Mouse (Mus musculus): Measurements from ENCODE around the gene Fbxl8. TPM values are rescaled to one million over a fixed set of nuclear protein-coding genes. Genes with fewer than 3 reads are reported as not detected.

Fbxl8 gene
- polyA plus RNA-seq, 1 experiment from 2014 or later = 0.50 TPM

GRCm38 (mm10) chr8:105304325-105305210 is 40.1 kb downstream of the Fbxl8 start:
- DNase-seq (ENCODE audit: low spot score) = peak; percentile 20
- peaks cover 82% of the 10 kb centered on the region for H3K36me3 ChIP-seq (ENCODE audit: control insufficient read depth, insufficient read depth, low read length)
- WGBS = 67% methylated on average over 9 of the region's 9 CpGs

GRCm38 (mm10) chr8:105305211-105306145 is 41.0 kb downstream of the Fbxl8 start, which contains the start of gene Elmo3:
Elmo3 (plus strand) TSS chr8:105305601.
- H3K27ac ChIP-seq (ENCODE audit: low read depth, low read length) = peak within 1 kb of the TSS; percentile 5; the same call in 1 of the 2 replicates
- ATAC-seq (peak; percentile 33), DNase-seq (ENCODE audit: low spot score) (peak; percentile 21)
- 0 out of 2 replicates have a peak, but pooled peaks cover 3% of the 10 kb centered on the region for H3K4me1 ChIP-seq (ENCODE audit: control insufficient read depth, insufficient read depth, low read length)
- H3K9me3 ChIP-seq (replicated peaks; ENCODE audit: control insufficient read depth, low read length) = no peaks in the 10 kb centered on the region
- H3K4me2 ChIP-seq (ENCODE audit: low read length) = peak within 1 kb of the TSS; percentile 36
- H3K4me3 ChIP-seq (ENCODE audit: low read depth, low read length) = no peak within 1 kb of the TSS
- H3K27me3 ChIP-seq (replicated peaks; ENCODE audit: control insufficient read depth, insufficient read depth, low read length) = no peaks in the 10 kb centered on the region
- H3K36me3 ChIP-seq (ENCODE audit: control insufficient read depth, insufficient read depth, low read length) = peaks cover 76% of the 10 kb centered on the region
- 11% methylated on average over 24 of the region's 30 CpGs for WGBS
- peak within 1 kb of the TSS; percentile 46 for H3K9ac ChIP-seq (ENCODE audit: low read length)

More at GRCm38 (mm10) chr8:105304325-105305210, 40.1 kb downstream of the Fbxl8 start:
- Histone ChIP-seq H3K4me2 (ENCODE audit: low read length) (no peak overlapping the region), H3K27me3 (replicated peaks; ENCODE audit: control insufficient read depth, insufficient read depth, low read length) (no peaks in the 10 kb centered on the region), H3K4me3 (ENCODE audit: low read depth, low read length) (no peak overlapping the region), H3K27ac (ENCODE audit: low read depth, low read length) (peak overlapping the region; percentile 5; the same call in 1 of the 2 replicates), H3K9me3 (replicated peaks; ENCODE audit: control insufficient read depth, low read length) (no peaks in the 10 kb centered on the region), H3K4me1 (ENCODE audit: control insufficient read depth, insufficient read depth, low read length) (0 out of 2 replicates have a peak, but pooled peaks cover 3% of the 10 kb centered on the region), H3K9ac (ENCODE audit: low read length) (no peak overlapping the region)
- ATAC-seq = peak; percentile 12

- Histone ChIP-seq H3K9ac (ENCODE audit: low read length) (no peak overlapping the region; the same call in 1 of the 2 replicates), H3K36me3 (ENCODE audit: control insufficient read depth, insufficient read depth, low read length) (peaks cover 69% of the 10 kb centered on the region), H3K4me2 (ENCODE audit: low read length) (peak overlapping the region; percentile 36), H3K27ac (ENCODE audit: low read depth, low read length) (no peak overlapping the region), H3K9me3 (replicated peaks; ENCODE audit: control insufficient read depth, low read length) (no peaks in the 10 kb centered on the region), H3K27me3 (replicated peaks; ENCODE audit: control insufficient read depth, insufficient read depth, low read length) (no peaks in the 10 kb centered on the region), H3K4me3 (ENCODE audit: low read depth, low read length) (no peak overlapping the region), H3K4me1 (ENCODE audit: control insufficient read depth, insufficient read depth, low read length) (0 out of 2 replicates have a peak, but pooled peaks cover 3% of the 10 kb centered on the region)
- 74% methylated on average over 5 of the region's 5 CpGs for WGBS
- ATAC-seq (0 out of 2 replicates have a peak, but pooled peaks have one; percentile 6), DNase-seq (ENCODE audit: low spot score) (no peak)
Observed at GRCm38 (mm10) chr8:105306146-105306691, 41.8 kb downstream of the Fbxl8 start.

GRCm38 (mm10) chr8:105307670-105308069 is 43.2 kb downstream of the Fbxl8 start:
- Histone ChIP-seq H3K36me3 (ENCODE audit: control insufficient read depth, insufficient read depth, low read length) (peaks cover 66% of the 10 kb centered on the region), H3K9me3 (replicated peaks; ENCODE audit: control insufficient read depth, low read length) (no peaks in the 10 kb centered on the region)

GRCm38 (mm10) chr8:105308428-105308827 is 44.0 kb downstream of the Fbxl8 start:
- Histone ChIP-seq H3K36me3 (ENCODE audit: control insufficient read depth, insufficient read depth, low read length) (peaks cover 66% of the 10 kb centered on the region), H3K27ac (ENCODE audit: low read depth, low read length) (no peak overlapping the region), H3K9ac (ENCODE audit: low read length) (no peak overlapping the region), H3K4me2 (ENCODE audit: low read length) (no peak overlapping the region), H3K4me3 (ENCODE audit: low read depth, low read length) (no peak overlapping the region), H3K4me1 (ENCODE audit: control insufficient read depth, insufficient read depth, low read length) (0 out of 2 replicates have a peak, but pooled peaks cover 3% of the 10 kb centered on the region), H3K9me3 (replicated peaks; ENCODE audit: control insufficient read depth, low read length) (no peaks in the 10 kb centered on the region), H3K27me3 (replicated peaks; ENCODE audit: control insufficient read depth, insufficient read depth, low read length) (no peaks in the 10 kb centered on the region)
- DNase-seq (ENCODE audit: low spot score) = no peak
- ATAC-seq = no peak
- WGBS = 96% methylated on average over 10 of the region's 10 CpGs

More at GRCm38 (mm10) chr8:105307670-105308069, 43.2 kb downstream of the Fbxl8 start:
- Histone ChIP-seq H3K4me2 (ENCODE audit: low read length) (no peak overlapping the region), H3K4me1 (ENCODE audit: control insufficient read depth, insufficient read depth, low read length) (0 out of 2 replicates have a peak, but pooled peaks cover 3% of the 10 kb centered on the region), H3K27ac (ENCODE audit: low read depth, low read length) (no peak overlapping the region), H3K4me3 (ENCODE audit: low read depth, low read length) (no peak overlapping the region), H3K27me3 (replicated peaks; ENCODE audit: control insufficient read depth, insufficient read depth, low read length) (no peaks in the 10 kb centered on the region), H3K9ac (ENCODE audit: low read length) (no peak overlapping the region)
- ATAC-seq = no peak
- 95% methylated on average over 13 of the region's 13 CpGs for WGBS
- DNase-seq (ENCODE audit: low spot score) = no peak

- DNase-seq (ENCODE audit: low spot score) (no peak), ATAC-seq (no peak)
- H3K4me1 ChIP-seq (ENCODE audit: control insufficient read depth, insufficient read depth, low read length) = 0 out of 2 replicates have a peak, but pooled peaks cover 3% of the 10 kb centered on the region
- no peak overlapping the region for H3K27ac ChIP-seq (ENCODE audit: low read depth, low read length)
- H3K4me3 ChIP-seq (ENCODE audit: low read depth, low read length) = no peak overlapping the region
- no peaks in the 10 kb centered on the region for H3K27me3 ChIP-seq (replicated peaks; ENCODE audit: control insufficient read depth, insufficient read depth, low read length)
- no peaks in the 10 kb centered on the region for H3K9me3 ChIP-seq (replicated peaks; ENCODE audit: control insufficient read depth, low read length)
- H3K36me3 ChIP-seq (ENCODE audit: control insufficient read depth, insufficient read depth, low read length) = peaks cover 68% of the 10 kb centered on the region
- H3K9ac ChIP-seq (ENCODE audit: low read length) = no peak overlapping the region
- 81% methylated on average over 15 of the region's 15 CpGs for WGBS
- H3K4me2 ChIP-seq (ENCODE audit: low read length) = no peak overlapping the region
Observed at GRCm38 (mm10) chr8:105309142-105309847, 44.8 kb downstream of the Fbxl8 start.

- DNase-seq (ENCODE audit: low spot score) (no peak), ATAC-seq (no peak)
- no peak overlapping the region for H3K4me2 ChIP-seq (ENCODE audit: low read length)
- no peak overlapping the region for H3K9ac ChIP-seq (ENCODE audit: low read length)
- 0 out of 2 replicates have a peak, but pooled peaks cover 3% of the 10 kb centered on the region for H3K4me1 ChIP-seq (ENCODE audit: control insufficient read depth, insufficient read depth, low read length)
- no peaks in the 10 kb centered on the region for H3K27me3 ChIP-seq (replicated peaks; ENCODE audit: control insufficient read depth, insufficient read depth, low read length)
- H3K27ac ChIP-seq (ENCODE audit: low read depth, low read length) = no peak overlapping the region
- H3K4me3 ChIP-seq (ENCODE audit: low read depth, low read length) = no peak overlapping the region
- H3K9me3 ChIP-seq (replicated peaks; ENCODE audit: control insufficient read depth, low read length) = no peaks in the 10 kb centered on the region
- peaks cover 69% of the 10 kb centered on the region for H3K36me3 ChIP-seq (ENCODE audit: control insufficient read depth, insufficient read depth, low read length)
- 86% methylated on average over 8 of the region's 8 CpGs for WGBS
Observed at GRCm38 (mm10) chr8:105310118-105310517, 45.7 kb downstream of the Fbxl8 start.

GRCm38 (mm10) chr8:105311718-105312117 is 47.3 kb downstream of the Fbxl8 start:
- 83% methylated on average over 1 of the region's 1 CpGs for WGBS
- Histone ChIP-seq H3K4me3 (ENCODE audit: low read depth, low read length) (no peak overlapping the region), H3K4me2 (ENCODE audit: low read length) (no peak overlapping the region), H3K9ac (ENCODE audit: low read length) (no peak overlapping the region), H3K9me3 (replicated peaks; ENCODE audit: control insufficient read depth, low read length) (no peaks in the 10 kb centered on the region), H3K4me1 (ENCODE audit: control insufficient read depth, insufficient read depth, low read length) (no peaks in the 10 kb centered on the region), H3K27ac (ENCODE audit: low read depth, low read length) (no peak overlapping the region), H3K27me3 (replicated peaks; ENCODE audit: control insufficient read depth, insufficient read depth, low read length) (no peaks in the 10 kb centered on the region), H3K36me3 (ENCODE audit: control insufficient read depth, insufficient read depth, low read length) (peaks cover 79% of the 10 kb centered on the region)
- DNase-seq (ENCODE audit: low spot score) (no peak), ATAC-seq (no peak)
